Mouse (Mus musculus): Measurements from ENCODE around the gene Cfap61. TPM values are rescaled to one million over a fixed set of nuclear protein-coding genes. Genes with fewer than 3 reads are reported as not detected.

Cfap61 gene
- polyA plus RNA-seq, 1 experiment: not detected

DNA sequence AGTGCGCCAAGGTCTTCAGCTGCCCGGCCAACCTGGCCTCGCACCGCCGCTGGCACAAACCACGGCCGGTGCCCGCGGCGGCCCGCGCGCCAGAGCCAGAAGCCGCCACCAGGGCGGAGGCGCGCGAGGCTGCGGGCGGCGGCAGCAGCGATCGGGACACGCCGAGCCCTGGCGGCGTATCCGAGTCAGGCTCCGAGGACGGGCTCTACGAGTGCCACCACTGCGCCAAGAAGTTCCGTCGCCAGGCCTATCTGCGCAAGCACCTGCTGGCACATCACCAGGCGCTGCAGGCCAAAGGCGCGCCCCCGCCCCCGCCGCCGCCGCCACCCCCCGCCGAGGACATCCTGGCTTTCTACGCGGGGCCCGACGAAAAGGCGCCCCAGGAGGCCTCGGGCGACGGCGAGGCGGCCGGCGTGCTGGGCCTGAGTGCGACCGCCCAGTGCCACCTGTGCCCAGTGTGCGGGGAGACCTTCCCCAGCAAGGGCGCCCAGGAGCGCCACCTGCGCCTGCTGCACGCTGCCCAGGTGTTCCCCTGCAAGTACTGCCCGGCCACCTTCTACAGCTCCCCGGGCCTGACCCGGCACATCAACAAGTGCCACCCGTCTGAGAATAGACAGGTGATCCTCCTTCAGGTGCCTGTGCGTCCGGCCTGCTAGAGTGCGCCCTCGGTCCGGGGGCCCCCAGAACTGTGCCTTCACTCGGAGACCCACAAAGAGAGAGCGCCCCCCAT lies 288.8 kb downstream of the Cfap61 start:
- Histone ChIP-seq H3K4me1 (ENCODE audit: control insufficient read depth, insufficient read depth, low read length) (peaks cover 15% of the 10 kb centered on the region), H3K4me3 (ENCODE audit: insufficient read depth, low read depth, low read length) (peak overlapping the region; percentile 53), H3K27ac (ENCODE audit: insufficient read depth, low read depth, low read length) (no peak overlapping the region)
- under 1% methylated on average over 75 of the region's 75 CpGs for WGBS
- TF ChIP-seq POLR2A (IDR thresholded peaks at IDR 0.05; ENCODE audit: insufficient read depth, low read depth, low read length) (no peak), CTCF (IDR thresholded peaks at IDR 0.05; ENCODE audit: insufficient read depth, low read depth, low read length) (peak; percentile 39; the same call in 1 of the 2 replicates)

- WGBS: 26% methylated on average over 7 of the region's 7 CpGs
- Histone ChIP-seq H3K4me1 (ENCODE audit: control insufficient read depth, insufficient read depth, low read length) (peaks cover 12% of the 10 kb centered on the region), H3K27ac (ENCODE audit: insufficient read depth, low read depth, low read length) (no peak overlapping the region), H3K4me3 (ENCODE audit: insufficient read depth, low read depth, low read length) (peak overlapping the region; percentile 53)
- TF ChIP-seq CTCF (IDR thresholded peaks at IDR 0.05; ENCODE audit: insufficient read depth, low read depth, low read length): no peak
- TF ChIP-seq POLR2A (IDR thresholded peaks at IDR 0.05; ENCODE audit: insufficient read depth, low read depth, low read length): no peak
Measured at GRCm38 (mm10) chr2:146224141-146224540, 289.6 kb downstream of the Cfap61 start.

- Histone ChIP-seq H3K27ac (ENCODE audit: insufficient read depth, low read depth, low read length) (no peak overlapping the region), H3K4me1 (ENCODE audit: control insufficient read depth, insufficient read depth, low read length) (peaks cover 11% of the 10 kb centered on the region), H3K4me3 (ENCODE audit: insufficient read depth, low read depth, low read length) (no peak overlapping the region)
- WGBS: 60% methylated on average over 6 of the region's 6 CpGs
- TF ChIP-seq POLR2A (IDR thresholded peaks at IDR 0.05; ENCODE audit: insufficient read depth, low read depth, low read length): no peak
- no peak for TF ChIP-seq CTCF (IDR thresholded peaks at IDR 0.05; ENCODE audit: insufficient read depth, low read depth, low read length)
Measured at GRCm38 (mm10) chr2:146225818-146226217, 291.2 kb downstream of the Cfap61 start.

- WGBS: 66% methylated on average over 9 of the region's 9 CpGs
- Histone ChIP-seq H3K27ac (ENCODE audit: insufficient read depth, low read depth, low read length) (no peak overlapping the region), H3K4me1 (ENCODE audit: control insufficient read depth, insufficient read depth, low read length) (peaks cover 5% of the 10 kb centered on the region), H3K4me3 (ENCODE audit: insufficient read depth, low read depth, low read length) (no peak overlapping the region)
- TF ChIP-seq POLR2A (IDR thresholded peaks at IDR 0.05; ENCODE audit: insufficient read depth, low read depth, low read length): no peak
Measured at GRCm38 (mm10) chr2:146226484-146226883, 291.9 kb downstream of the Cfap61 start.

GRCm38 (mm10) chr2:146227646-146228045 lies 293.1 kb downstream of the Cfap61 start:
- Histone ChIP-seq H3K4me3 (ENCODE audit: insufficient read depth, low read depth, low read length) (no peak overlapping the region), H3K4me1 (ENCODE audit: control insufficient read depth, insufficient read depth, low read length) (peaks cover 4% of the 10 kb centered on the region; the same call in 1 of the 2 replicates), H3K27ac (ENCODE audit: insufficient read depth, low read depth, low read length) (no peak overlapping the region)
- 78% methylated on average over 3 of the region's 3 CpGs for WGBS
- TF ChIP-seq CTCF (IDR thresholded peaks at IDR 0.05; ENCODE audit: insufficient read depth, low read depth, low read length): no peak
- no peak for TF ChIP-seq POLR2A (IDR thresholded peaks at IDR 0.05; ENCODE audit: insufficient read depth, low read depth, low read length)

DNA sequence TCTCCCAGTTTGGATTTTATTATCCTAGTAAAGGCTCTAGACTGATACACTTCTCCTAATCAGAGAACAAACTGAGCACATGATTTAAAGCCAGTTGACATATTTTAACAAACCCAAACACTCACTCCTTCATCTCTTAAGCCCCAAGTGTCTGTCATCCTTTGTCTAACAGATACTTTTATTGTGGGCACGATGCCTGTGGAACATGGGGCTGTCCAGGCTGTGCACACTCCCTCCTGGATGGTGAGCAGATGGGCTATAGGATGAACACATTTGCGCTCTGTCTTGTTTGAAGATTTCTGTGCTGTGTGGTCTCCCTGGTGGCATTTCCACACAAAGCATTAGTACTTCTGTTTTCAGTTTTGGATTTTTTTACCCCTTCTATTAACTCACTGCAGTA lies 293.9 kb downstream of the Cfap61 start:
- 77% methylated on average over 2 of the region's 2 CpGs for WGBS
- H3K4me1 ChIP-seq (ENCODE audit: control insufficient read depth, insufficient read depth, low read length): peaks cover 3% of the 10 kb centered on the region; the same call in 1 of the 2 replicates
- H3K4me3 ChIP-seq (ENCODE audit: insufficient read depth, low read depth, low read length): no peak overlapping the region
- TF ChIP-seq CTCF (IDR thresholded peaks at IDR 0.05; ENCODE audit: insufficient read depth, low read depth, low read length): no peak
- no peak for TF ChIP-seq POLR2A (IDR thresholded peaks at IDR 0.05; ENCODE audit: insufficient read depth, low read depth, low read length)
- H3K27ac ChIP-seq (ENCODE audit: insufficient read depth, low read depth, low read length): no peak overlapping the region

- 84% methylated on average over 2 of the region's 2 CpGs for WGBS
- no peaks in the 10 kb centered on the region for H3K4me1 ChIP-seq (ENCODE audit: control insufficient read depth, insufficient read depth, low read length)
- no peak overlapping the region for H3K27ac ChIP-seq (ENCODE audit: insufficient read depth, low read depth, low read length)
- TF ChIP-seq CTCF (IDR thresholded peaks at IDR 0.05; ENCODE audit: insufficient read depth, low read depth, low read length) (no peak), POLR2A (IDR thresholded peaks at IDR 0.05; ENCODE audit: insufficient read depth, low read depth, low read length) (no peak)
- H3K4me3 ChIP-seq (ENCODE audit: insufficient read depth, low read depth, low read length): no peak overlapping the region
Measured at GRCm38 (mm10) chr2:146231485-146231884, 296.9 kb downstream of the Cfap61 start.

DNA sequence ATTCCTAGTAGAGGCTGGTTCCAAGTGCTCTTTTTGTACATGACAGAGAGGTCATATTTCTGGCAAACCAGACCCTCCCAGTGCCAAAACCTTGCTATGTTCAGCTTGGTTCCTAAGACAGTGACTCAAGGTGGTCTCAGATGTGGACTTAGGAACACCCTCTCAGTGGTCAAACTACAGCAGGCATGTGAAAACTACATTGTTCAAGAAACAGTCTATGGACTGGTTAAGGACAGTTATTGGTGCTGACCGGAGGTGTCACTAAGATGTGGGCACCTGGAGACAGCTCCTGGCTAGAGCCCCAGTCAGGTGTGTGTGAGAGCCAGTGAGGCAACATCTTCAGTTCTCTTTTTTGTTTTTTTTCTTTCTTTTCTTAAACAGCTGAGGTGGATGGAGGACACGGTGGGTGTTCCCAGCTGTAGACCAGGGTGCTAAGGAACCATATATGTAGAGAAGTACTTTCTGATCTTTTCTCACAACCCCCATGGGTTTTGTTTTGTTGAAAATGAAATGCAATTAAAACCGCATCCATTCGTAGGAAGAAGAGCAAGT lies 304.7 kb downstream of the Cfap61 start:
- TF ChIP-seq POLR2A (IDR thresholded peaks at IDR 0.05; ENCODE audit: insufficient read depth, low read depth, low read length) (no peak), CTCF (IDR thresholded peaks at IDR 0.05; ENCODE audit: insufficient read depth, low read depth, low read length) (no peak)
- no peak overlapping the region for H3K27ac ChIP-seq (ENCODE audit: insufficient read depth, low read depth, low read length)
- 0 out of 2 replicates have a peak, but pooled peaks cover 2% of the 10 kb centered on the region for H3K4me1 ChIP-seq (ENCODE audit: control insufficient read depth, insufficient read depth, low read length)
- WGBS: 65% methylated on average over 4 of the region's 4 CpGs
- no peak overlapping the region for H3K4me3 ChIP-seq (ENCODE audit: insufficient read depth, low read depth, low read length)

DNA sequence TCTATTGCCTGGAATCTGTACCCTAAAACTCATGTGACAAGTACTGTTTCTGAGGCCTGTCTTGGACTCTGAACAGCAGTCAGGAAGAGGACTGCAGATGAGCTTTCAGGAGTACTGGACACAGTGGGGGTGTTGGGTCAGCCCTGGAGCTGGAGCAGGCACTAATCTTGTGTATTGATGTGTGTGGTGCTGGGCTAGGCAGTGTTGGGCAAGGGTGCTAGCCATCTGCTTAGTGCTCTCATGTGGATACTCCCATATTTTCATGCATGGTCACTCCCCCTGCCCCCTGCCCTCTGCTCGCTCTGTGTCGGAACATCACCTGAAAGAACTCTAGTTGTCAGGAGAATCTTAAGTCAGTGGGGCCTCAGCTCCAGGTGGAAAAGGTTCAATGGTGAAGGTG lies 309.5 kb downstream of the Cfap61 start:
- Histone ChIP-seq H3K4me3 (ENCODE audit: insufficient read depth, low read depth, low read length) (no peak overlapping the region), H3K27ac (ENCODE audit: insufficient read depth, low read depth, low read length) (no peak overlapping the region), H3K4me1 (ENCODE audit: control insufficient read depth, insufficient read depth, low read length) (peaks cover 14% of the 10 kb centered on the region)
- TF ChIP-seq POLR2A (IDR thresholded peaks at IDR 0.05; ENCODE audit: insufficient read depth, low read depth, low read length): no peak
- no peak for TF ChIP-seq CTCF (IDR thresholded peaks at IDR 0.05; ENCODE audit: insufficient read depth, low read depth, low read length)
- WGBS: 98% methylated on average over 2 of the region's 2 CpGs
